Mouse (Mus musculus): ENCODE measurements around the gene AW209491.

GRCm38 (mm10) chr13:14667107-14667506, 37.2 kb downstream of the AW209491 start:
- TF ChIP-seq POLR2A (IDR thresholded peaks at IDR 0.05; ENCODE audit: extremely low read depth, insufficient read depth, low read length) (no peak), CTCF (IDR thresholded peaks at IDR 0.05; ENCODE audit: low read depth, low read length) (no peak)

Measured in liver, adult 2 months (tissue).